Mouse (Mus musculus): ENCODE data around the gene Zfp628. TPM values are rescaled to one million over a fixed set of nuclear protein-coding genes. Genes with fewer than 3 reads are reported as not detected.

The Zfp628 gene
- polyA plus RNA-seq, 1 experiment from 2014 or later: 3.7 TPM

GRCm38 (mm10) chr7:4927711-4928110 lies 12.7 kb downstream of the Zfp628 start:
- H3K4me1 ChIP-seq (ENCODE audit: control insufficient read depth, insufficient read depth, low read length): peaks cover 24% of the 10 kb centered on the region
- no peak overlapping the region for H3K9ac ChIP-seq (replicated peaks; ENCODE audit: low read depth, low read length)
- no peaks in the 10 kb centered on the region for H3K36me3 ChIP-seq (ENCODE audit: control insufficient read depth, insufficient read depth, low read length)
- H3K9me3 ChIP-seq (ENCODE audit: control insufficient read depth, low read length): no peaks in the 10 kb centered on the region
- H3K27ac ChIP-seq (ENCODE audit: low read depth, low read length): no peak overlapping the region
- no peak overlapping the region for H3K4me3 ChIP-seq (ENCODE audit: low read depth, low read length)
- WGBS: 68% methylated on average over 8 of the region's 8 CpGs
- no peak for ATAC-seq (ENCODE audit: low read depth)
- no peaks in the 10 kb centered on the region for H3K27me3 ChIP-seq (ENCODE audit: control insufficient read depth, insufficient read depth, low read length)
- no peak overlapping the region for H3K4me2 ChIP-seq (ENCODE audit: low read depth, low read length)

DNA sequence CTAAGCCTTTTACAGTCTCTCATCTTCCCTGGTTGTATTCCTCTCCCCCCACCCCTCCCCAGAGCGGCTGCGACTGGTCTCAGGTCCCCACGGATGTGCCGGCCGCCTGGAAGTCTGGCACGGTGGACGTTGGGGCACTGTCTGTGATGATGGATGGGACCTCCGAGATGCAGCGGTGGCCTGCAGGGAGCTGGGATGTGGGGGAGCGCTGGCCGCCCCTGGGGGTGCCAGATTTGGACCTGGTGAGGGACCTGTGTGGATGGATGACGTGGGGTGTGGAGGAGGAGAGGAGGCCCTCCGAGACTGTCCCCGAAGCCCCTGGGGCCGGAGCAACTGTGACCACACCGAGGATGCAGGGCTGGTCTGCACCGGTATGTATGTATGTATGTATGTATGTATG lies 13.3 kb downstream of the Zfp628 start:
- ATAC-seq (ENCODE audit: low read depth): no peak
- Histone ChIP-seq H3K4me3 (ENCODE audit: low read depth, low read length) (no peak overlapping the region), H3K9me3 (ENCODE audit: control insufficient read depth, low read length) (no peaks in the 10 kb centered on the region), H3K27ac (ENCODE audit: low read depth, low read length) (no peak overlapping the region), H3K27me3 (ENCODE audit: control insufficient read depth, insufficient read depth, low read length) (no peaks in the 10 kb centered on the region), H3K36me3 (ENCODE audit: control insufficient read depth, insufficient read depth, low read length) (no peaks in the 10 kb centered on the region), H3K4me1 (ENCODE audit: control insufficient read depth, insufficient read depth, low read length) (peaks cover 22% of the 10 kb centered on the region), H3K9ac (replicated peaks; ENCODE audit: low read depth, low read length) (no peak overlapping the region), H3K4me2 (ENCODE audit: low read depth, low read length) (no peak overlapping the region)
- WGBS: 67% methylated on average over 17 of the region's 17 CpGs

DNA sequence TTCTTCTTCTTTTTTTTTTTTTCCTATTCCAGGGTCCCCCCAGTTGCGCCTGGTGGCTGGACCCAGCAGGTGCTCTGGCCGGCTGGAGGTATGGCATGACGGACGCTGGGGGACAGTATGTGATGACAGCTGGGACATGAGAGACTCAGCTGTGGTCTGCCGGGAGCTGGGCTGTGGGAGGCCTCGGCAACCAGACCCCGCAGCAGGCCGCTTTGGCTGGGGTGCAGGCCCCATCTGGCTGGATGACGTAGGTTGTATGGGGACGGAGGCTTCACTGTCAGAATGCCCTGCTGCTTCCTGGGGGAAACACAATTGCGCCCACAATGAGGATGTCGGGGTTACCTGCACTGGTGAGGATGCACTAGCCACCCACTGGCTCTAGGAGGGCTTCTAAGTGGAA lies 18.1 kb downstream of the Zfp628 start:
- no peaks in the 10 kb centered on the region for H3K36me3 ChIP-seq (ENCODE audit: control insufficient read depth, insufficient read depth, low read length)
- no peak for ATAC-seq (ENCODE audit: low read depth)
- WGBS: 58% methylated on average over 12 of the region's 12 CpGs

DNA sequence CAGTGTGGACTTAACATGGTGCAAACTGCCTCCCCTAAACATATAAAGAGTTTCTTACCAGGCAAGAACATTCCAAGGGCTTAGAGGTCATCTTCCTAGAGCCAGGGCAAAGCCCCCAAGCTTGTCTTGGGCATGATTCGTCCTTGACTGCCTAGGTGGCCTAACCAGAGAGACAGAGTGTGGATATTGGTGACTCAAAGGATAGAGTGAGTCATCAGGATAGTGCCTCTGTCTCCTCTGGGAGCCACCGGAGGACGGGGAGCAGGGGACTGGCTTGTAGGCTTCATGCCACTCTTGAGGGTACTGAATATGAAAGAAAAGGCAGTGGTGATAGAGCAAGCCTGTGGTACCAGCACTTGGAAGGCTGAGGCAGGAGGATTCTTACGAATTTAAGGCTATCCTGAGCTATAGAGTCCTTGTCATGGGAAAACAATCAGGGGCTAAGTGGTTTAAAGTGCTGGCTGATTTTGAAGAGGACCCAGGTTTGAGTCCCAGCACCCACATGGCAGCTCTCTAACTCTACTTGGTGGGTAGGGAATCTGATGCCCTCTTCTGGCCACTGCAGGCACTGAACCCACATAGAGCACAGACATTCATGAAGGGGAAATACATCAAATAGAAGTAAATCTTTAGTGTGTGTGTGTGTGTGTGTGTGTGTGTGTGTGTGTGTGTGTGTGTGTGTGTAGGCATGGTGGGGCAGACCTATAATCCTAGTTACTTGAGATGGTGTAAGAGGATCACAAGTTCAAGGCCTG lies 19.3 kb downstream of the Zfp628 start:
- Histone ChIP-seq H3K4me2 (ENCODE audit: low read depth, low read length) (no peak overlapping the region), H3K27ac (ENCODE audit: low read depth, low read length) (no peak overlapping the region), H3K4me3 (ENCODE audit: low read depth, low read length) (no peak overlapping the region), H3K9ac (replicated peaks; ENCODE audit: low read depth, low read length) (no peak overlapping the region), H3K36me3 (ENCODE audit: control insufficient read depth, insufficient read depth, low read length) (no peaks in the 10 kb centered on the region), H3K27me3 (ENCODE audit: control insufficient read depth, insufficient read depth, low read length) (no peaks in the 10 kb centered on the region), H3K9me3 (ENCODE audit: control insufficient read depth, low read length) (no peaks in the 10 kb centered on the region), H3K4me1 (ENCODE audit: control insufficient read depth, insufficient read depth, low read length) (no peaks in the 10 kb centered on the region)
- 84% methylated on average over 4 of the region's 4 CpGs for WGBS
- no peak for ATAC-seq (ENCODE audit: low read depth)

More for the DNA sequence above, 18.1 kb downstream of the Zfp628 start:
- Histone ChIP-seq H3K4me3 (ENCODE audit: low read depth, low read length) (no peak overlapping the region), H3K4me1 (ENCODE audit: control insufficient read depth, insufficient read depth, low read length) (no peaks in the 10 kb centered on the region), H3K4me2 (ENCODE audit: low read depth, low read length) (no peak overlapping the region), H3K27ac (ENCODE audit: low read depth, low read length) (no peak overlapping the region), H3K9me3 (ENCODE audit: control insufficient read depth, low read length) (no peaks in the 10 kb centered on the region), H3K9ac (replicated peaks; ENCODE audit: low read depth, low read length) (no peak overlapping the region), H3K27me3 (ENCODE audit: control insufficient read depth, insufficient read depth, low read length) (no peaks in the 10 kb centered on the region)

DNA sequence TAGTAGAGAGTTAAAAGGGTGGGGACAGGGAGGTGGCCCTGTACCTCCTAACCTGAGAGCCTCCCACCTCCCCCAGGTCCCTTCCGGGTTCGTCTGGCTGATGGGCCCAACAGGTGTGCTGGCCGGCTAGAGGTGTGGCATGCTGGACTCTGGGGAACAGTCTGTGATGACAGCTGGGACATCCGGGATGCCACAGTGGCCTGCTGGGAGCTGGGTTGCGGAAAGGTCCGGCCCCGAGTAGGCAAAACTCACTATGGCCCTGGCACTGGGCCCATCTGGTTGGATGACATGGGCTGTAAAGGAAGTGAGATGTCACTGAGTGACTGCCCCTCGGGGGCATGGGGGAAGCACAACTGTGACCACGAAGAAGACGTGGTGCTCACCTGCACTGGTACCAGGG lies 21.8 kb downstream of the Zfp628 start:
- H3K27me3 ChIP-seq (ENCODE audit: control insufficient read depth, insufficient read depth, low read length): no peaks in the 10 kb centered on the region
- no peak overlapping the region for H3K4me3 ChIP-seq (ENCODE audit: low read depth, low read length)
- H3K9ac ChIP-seq (replicated peaks; ENCODE audit: low read depth, low read length): no peak overlapping the region
- ATAC-seq (ENCODE audit: low read depth): no peak
- H3K36me3 ChIP-seq (ENCODE audit: control insufficient read depth, insufficient read depth, low read length): no peaks in the 10 kb centered on the region
- no peaks in the 10 kb centered on the region for H3K9me3 ChIP-seq (ENCODE audit: control insufficient read depth, low read length)
- no peak overlapping the region for H3K4me2 ChIP-seq (ENCODE audit: low read depth, low read length)
- H3K27ac ChIP-seq (ENCODE audit: low read depth, low read length): no peak overlapping the region
- 77% methylated on average over 10 of the region's 10 CpGs for WGBS
- H3K4me1 ChIP-seq (ENCODE audit: control insufficient read depth, insufficient read depth, low read length): no peaks in the 10 kb centered on the region

- no peak for ATAC-seq (ENCODE audit: low read depth)
- H3K27me3 ChIP-seq (ENCODE audit: control insufficient read depth, insufficient read depth, low read length): no peaks in the 10 kb centered on the region
- WGBS: 80% methylated on average over 11 of the region's 11 CpGs
- H3K27ac ChIP-seq (ENCODE audit: low read depth, low read length): no peak overlapping the region
- no peaks in the 10 kb centered on the region for H3K36me3 ChIP-seq (ENCODE audit: control insufficient read depth, insufficient read depth, low read length)
- H3K9ac ChIP-seq (replicated peaks; ENCODE audit: low read depth, low read length): no peak overlapping the region
- H3K4me1 ChIP-seq (ENCODE audit: control insufficient read depth, insufficient read depth, low read length): no peaks in the 10 kb centered on the region
- no peak overlapping the region for H3K4me2 ChIP-seq (ENCODE audit: low read depth, low read length)
- no peaks in the 10 kb centered on the region for H3K9me3 ChIP-seq (ENCODE audit: control insufficient read depth, low read length)
- H3K4me3 ChIP-seq (ENCODE audit: low read depth, low read length): no peak overlapping the region
These were observed 22.4 kb downstream of the Zfp628 start for GRCm38 (mm10) chr7:4937392-4937791.

DNA sequence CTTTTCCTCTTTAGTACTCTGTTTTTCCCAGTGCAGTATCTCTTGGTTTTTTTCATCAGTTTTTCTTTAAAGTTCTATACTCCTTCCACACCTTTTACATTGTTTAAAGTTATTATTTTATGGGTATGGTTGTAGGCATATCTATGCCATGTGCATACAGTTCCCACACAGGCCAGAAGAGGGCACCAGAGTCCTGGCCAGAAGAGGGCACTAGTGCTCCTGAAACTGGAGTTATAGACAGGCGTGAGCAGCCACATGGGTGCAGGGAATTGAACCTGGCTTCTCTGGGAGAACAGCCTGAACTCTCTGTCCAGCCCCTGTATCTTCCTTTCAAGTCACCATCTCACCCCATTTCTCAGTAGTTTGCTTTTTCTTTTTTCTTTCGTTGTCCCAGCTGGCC lies 23.4 kb downstream of the Zfp628 start:
- H3K27me3 ChIP-seq (ENCODE audit: control insufficient read depth, insufficient read depth, low read length): no peaks in the 10 kb centered on the region
- no peak overlapping the region for H3K9ac ChIP-seq (replicated peaks; ENCODE audit: low read depth, low read length)
- H3K9me3 ChIP-seq (ENCODE audit: control insufficient read depth, low read length): no peaks in the 10 kb centered on the region
- no peak overlapping the region for H3K27ac ChIP-seq (ENCODE audit: low read depth, low read length)
- no peak overlapping the region for H3K4me3 ChIP-seq (ENCODE audit: low read depth, low read length)
- 0 out of 2 replicates have a peak, but pooled peaks have one; percentile 32 for ATAC-seq (ENCODE audit: low read depth)
- H3K36me3 ChIP-seq (ENCODE audit: control insufficient read depth, insufficient read depth, low read length): no peaks in the 10 kb centered on the region
- WGBS: 47% methylated on average over 2 of the region's 2 CpGs
- H3K4me1 ChIP-seq (ENCODE audit: control insufficient read depth, insufficient read depth, low read length): no peaks in the 10 kb centered on the region
- no peak overlapping the region for H3K4me2 ChIP-seq (ENCODE audit: low read depth, low read length)

- Histone ChIP-seq H3K9me3 (ENCODE audit: control insufficient read depth, low read length) (no peaks in the 10 kb centered on the region), H3K27me3 (ENCODE audit: control insufficient read depth, insufficient read depth, low read length) (no peaks in the 10 kb centered on the region), H3K4me2 (ENCODE audit: low read depth, low read length) (no peak overlapping the region), H3K9ac (replicated peaks; ENCODE audit: low read depth, low read length) (no peak overlapping the region), H3K4me1 (ENCODE audit: control insufficient read depth, insufficient read depth, low read length) (no peaks in the 10 kb centered on the region), H3K27ac (ENCODE audit: low read depth, low read length) (no peak overlapping the region), H3K36me3 (ENCODE audit: control insufficient read depth, insufficient read depth, low read length) (no peaks in the 10 kb centered on the region), H3K4me3 (ENCODE audit: low read depth, low read length) (no peak overlapping the region)
- peak; percentile 50; the same call in 1 of the 2 replicates for ATAC-seq (ENCODE audit: low read depth)
- WGBS: 17% methylated on average over 9 of the region's 9 CpGs
These were observed 25.1 kb downstream of the Zfp628 start for GRCm38 (mm10) chr7:4940068-4940479.

GRCm38 (mm10) chr7:4942673-4943072 lies 27.7 kb downstream of the Zfp628 start:
- Histone ChIP-seq H3K4me3 (ENCODE audit: low read depth, low read length) (no peak overlapping the region), H3K4me2 (ENCODE audit: low read depth, low read length) (no peak overlapping the region), H3K27ac (ENCODE audit: low read depth, low read length) (no peak overlapping the region), H3K4me1 (ENCODE audit: control insufficient read depth, insufficient read depth, low read length) (no peaks in the 10 kb centered on the region), H3K27me3 (ENCODE audit: control insufficient read depth, insufficient read depth, low read length) (no peaks in the 10 kb centered on the region), H3K36me3 (ENCODE audit: control insufficient read depth, insufficient read depth, low read length) (no peaks in the 10 kb centered on the region), H3K9me3 (ENCODE audit: control insufficient read depth, low read length) (no peaks in the 10 kb centered on the region), H3K9ac (replicated peaks; ENCODE audit: low read depth, low read length) (no peak overlapping the region)
- 70% methylated on average over 5 of the region's 5 CpGs for WGBS
- ATAC-seq (ENCODE audit: low read depth): no peak
